ENCODE assay signal across 9 mouse cellular contexts in genomic region chr6:49368212-49368611, GRCm38 (mm10). TPM values are rescaled to one million over a fixed set of nuclear protein-coding genes. Genes with fewer than 3 reads are reported as not detected.
DNase-seq lines count a peak whose midpoint lies in the region; ATAC-seq and TF ChIP-seq lines count a peak whose summit lies in the region.
"Had no signal": no experiment of that assay in that cellular context is flagged by ENCODE, and none has a peak within 500 bp of the region (broad histone marks: within the 10 kb centered on the region; RNA-seq: fewer than 3 reads in every experiment).

No protein-coding gene starts in this region.

- H3K36me3 ChIP-seq in hindbrain, embryonic 10.5 days: no peaks in the 10 kb centered on the region
- H3K36me3 ChIP-seq in midbrain, embryonic 11.5 days (ENCODE audit: control insufficient read depth, insufficient read depth, low read length): no peaks in the 10 kb centered on the region

- peak overlapping the region; percentile 81 for H3K27ac ChIP-seq in gastrocnemius, adult 2 months
- H3K27ac ChIP-seq in hindbrain, embryonic 10.5 days: peak overlapping the region; percentile 88; the same call in 1 of the 2 replicates
- no peak overlapping the region for H3K27ac ChIP-seq in midbrain, embryonic 11.5 days (ENCODE audit: low read depth, low read length)

- no peak for DNase-seq in gastrocnemius, adult 2 months
- DNase-seq in gastrocnemius, postnatal 36 days: no peak
- DNase-seq in NIH3T3 (ENCODE audit: low read depth): peak; percentile 17
- DNase-seq in hindbrain, embryonic 10.5 days (ENCODE audit: low spot score): no peak
- DNase-seq in midbrain, embryonic 11.5 days (ENCODE audit: low spot score, missing footprints): peak; percentile 89
- DNase-seq in adrenal gland, adult 8-10 months: no peak
- no peak for DNase-seq in adrenal gland, adult 2 months
- DNase-seq in frontal cortex, adult 2 months (ENCODE audit: extremely low spot score in 1 of 2, low spot score in 1 of 2): no peak

- peaks cover 19% of the 10 kb centered on the region; the same call in 1 of the 2 replicates for H3K4me1 ChIP-seq in hindbrain, embryonic 10.5 days (replicated peaks)
- H3K4me1 ChIP-seq in midbrain, embryonic 11.5 days (ENCODE audit: control insufficient read depth, insufficient read depth, low read length): 0 out of 2 replicates have a peak, but pooled peaks cover 2% of the 10 kb centered on the region

- peak overlapping the region; percentile 79 for H3K4me3 ChIP-seq in gastrocnemius, adult 2 months
- peak overlapping the region; percentile 66 for H3K4me3 ChIP-seq in hindbrain, embryonic 10.5 days
- H3K4me3 ChIP-seq in midbrain, embryonic 11.5 days (ENCODE audit: low read depth, low read length): peak overlapping the region; percentile 40

- intact Hi-C loops in gastrocnemius, adult 2 months (cut with DNase I): no loop called here
- intact Hi-C loops in gastrocnemius, postnatal 36 days (cut with DNase I): loop anchor here (5.0 kb wide), 1 partner anchor 46 kb away; no protein-coding TSS in a partner anchor

- peak overlapping the region; percentile 72 for H3K4me2 ChIP-seq in midbrain, embryonic 11.5 days

- H3K9ac ChIP-seq in midbrain, embryonic 11.5 days (ENCODE audit: low read length): peak overlapping the region; percentile 60; the same call in 1 of the 2 replicates

- H3K27me3 ChIP-seq in hindbrain, embryonic 10.5 days (ENCODE audit: insufficient read depth, poor library complexity, severe bottlenecking): peaks cover 6% of the 10 kb centered on the region; the same call in 1 of the 2 replicates
- no peaks in the 10 kb centered on the region for H3K27me3 ChIP-seq in midbrain, embryonic 11.5 days (ENCODE audit: control insufficient read depth, insufficient read depth, low read length)

- ATAC-seq in midbrain, embryonic 11.5 days (ENCODE audit: low FRiP score): no peak

- WGBS in hindbrain, embryonic 10.5 days: 48% methylated on average over 3 of the region's 3 CpGs
- 39% methylated on average over 3 of the region's 3 CpGs for WGBS in midbrain, embryonic 11.5 days

- H3K9me3 ChIP-seq in hindbrain, embryonic 10.5 days: no peaks in the 10 kb centered on the region
- H3K9me3 ChIP-seq in midbrain, embryonic 11.5 days (ENCODE audit: control insufficient read depth, low read length): no peaks in the 10 kb centered on the region

- TF ChIP-seq CTCF in gastrocnemius, adult 2 months (IDR thresholded peaks at IDR 0.05): no peak

RNA-seq across cellular contexts. Expression of gene Fam221a, which starts 0.7 kb away (rescaled TPM):
- total RNA-seq in gastrocnemius, adult 2 months (2021): under 1 TPM; 0.14 to 0.26 TPM
- under 1 TPM; 0.25 to 0.28 TPM for total RNA-seq in gastrocnemius, postnatal 36 days (2021)
- polyA plus RNA-seq in hindbrain, embryonic 10.5 days (2016; fragmentation: Nextera tagmentation; extraction: Ambion mirVana): 5.2 and 6.4 TPM in 2 replicates
- 5.0 and 6.0 TPM in 2 replicates for polyA plus RNA-seq in midbrain, embryonic 11.5 days (2014; fragmentation: Nextera tagmentation; extraction: Ambion mirVana)
- total RNA-seq in adrenal gland, adult 8-10 months (2022): 1 to 10 TPM; 1.4 to 3.5 (median 2.4) TPM
- total RNA-seq in adrenal gland, adult 2 months (2021): 1 to 10 TPM in 1 of 2 experiments, under 1 TPM in 1; 0.69 to 2.6 TPM
- 1.7 and 1.8 TPM in 2 replicates for polyA plus RNA-seq in adrenal gland, adult 2 months (2012; rRNA removed)
- polyA plus RNA-seq in frontal cortex, adult 2 months (2012; rRNA removed): 1.4 and 1.8 TPM in 2 replicates

RNA-seq across cellular contexts. Expression of gene Stk31, which starts 27.2 kb away (rescaled TPM):
- total RNA-seq in gastrocnemius, adult 2 months (2021): not detected
- total RNA-seq in gastrocnemius, postnatal 36 days (2021): under 1 TPM; 0.07 to 0.15 TPM
- polyA plus RNA-seq in hindbrain, embryonic 10.5 days (2016; fragmentation: Nextera tagmentation; extraction: Ambion mirVana): 0.10 TPM in 1 of 2 replicates, not detected in the other
- polyA plus RNA-seq in midbrain, embryonic 11.5 days (2014; fragmentation: Nextera tagmentation; extraction: Ambion mirVana): 0.05 and 0.12 TPM in 2 replicates
- under 1 TPM; 0.18 to 0.54 (median 0.27) TPM for total RNA-seq in adrenal gland, adult 8-10 months (2022)
- under 1 TPM in 1 of 2 experiments, not detected in 1; 0.31 TPM for total RNA-seq in adrenal gland, adult 2 months (2021)
- not detected in 2 replicates for polyA plus RNA-seq in adrenal gland, adult 2 months (2012; rRNA removed)
- polyA plus RNA-seq in frontal cortex, adult 2 months (2012; rRNA removed): 0.06 and 0.08 TPM in 2 replicates
- total RNA-seq: hematopoietic stem cell, adult 5-6 weeks had no signal

RNA-seq across cellular contexts. Expression of gene Ccdc126, which starts 49.1 kb away (rescaled TPM):
- total RNA-seq in gastrocnemius, adult 2 months (2021): 1 to 10 TPM; 1.9 to 2.4 TPM
- 1 to 10 TPM; 1.7 to 2.0 TPM for total RNA-seq in gastrocnemius, postnatal 36 days (2021)
- 4.7 and 6.6 TPM in 2 replicates for polyA plus RNA-seq in hindbrain, embryonic 10.5 days (2016; fragmentation: Nextera tagmentation; extraction: Ambion mirVana)
- polyA plus RNA-seq in midbrain, embryonic 11.5 days (2014; fragmentation: Nextera tagmentation; extraction: Ambion mirVana): 6.4 and 7.6 TPM in 2 replicates
- total RNA-seq in adrenal gland, adult 8-10 months (2022): 10 to 100 TPM; 15.8 to 21.2 (median 18.8) TPM
- 10 to 100 TPM; 12.9 to 18.8 TPM for total RNA-seq in adrenal gland, adult 2 months (2021)
- 3.1 and 3.4 TPM in 2 replicates for polyA plus RNA-seq in adrenal gland, adult 2 months (2012; rRNA removed)
- 11.3 and 12.0 TPM in 2 replicates for polyA plus RNA-seq in frontal cortex, adult 2 months (2012; rRNA removed)

Comparison
In these comparisons a context has a peak if more than half of its experiments do, and no peak if none do; other contexts are left out.
1. DNase-seq: peak in NIH3T3 (single experiment) and midbrain, embryonic 11.5 days (single experiment); none in gastrocnemius, adult 2 months (single experiment), gastrocnemius, postnatal 36 days (0 of 2), hindbrain, embryonic 10.5 days (single experiment), adrenal gland, adult 8-10 months (single experiment), adrenal gland, adult 2 months (single experiment) and frontal cortex, adult 2 months (0 of 2).
2. RNA of gene Ccdc126, which starts 49.1 kb away (total RNA-seq): 15.8 to 21.2 TPM in adrenal gland, adult 8-10 months and 12.9 to 18.8 TPM in adrenal gland, adult 2 months; 1.9 to 2.4 TPM in gastrocnemius, adult 2 months and 1.7 to 2.0 TPM in gastrocnemius, postnatal 36 days; every median in the first group is over 4 times any median in the second.
3. Peak in every context shown above with its lines, with median percentiles within 50 percentile points of each other: H3K4me3 ChIP-seq.